Mouse (Mus musculus): ENCODE measurements around the gene AI597479.

AI597479 gene

GRCm38 (mm10) chr1:43163467-43164418 is 65.2 kb downstream of the AI597479 start:
- DNase-seq: peak; percentile 65

GRCm38 (mm10) chr1:43164582-43164981 is 66.1 kb downstream of the AI597479 start:
- no peak for DNase-seq

Data from thymus, postnatal 25 days (tissue).